Mouse (Mus musculus): ENCODE results near the gene Pcif1. TPM values are rescaled to one million over a fixed set of nuclear protein-coding genes. Genes with fewer than 3 reads are reported as not detected.

Pcif1 gene
- polyA plus RNA-seq, 1 experiment, result 79.7 TPM

GRCm38 (mm10) chr2:164899034-164899433 lies 19.9 kb downstream of the Pcif1 start:
- Histone ChIP-seq H3K36me3 (ENCODE audit: control insufficient read depth, insufficient read depth, low read length) (peaks cover 69% of the 10 kb centered on the region), H3K27ac (ENCODE audit: control insufficient read depth, insufficient read depth, low read length) (no peak overlapping the region), H3K27me3 (ENCODE audit: control insufficient read depth, insufficient read depth, low read length) (no peaks in the 10 kb centered on the region), H3K4me1 (replicated peaks; ENCODE audit: control insufficient read depth, insufficient read depth, low read length) (peaks cover 28% of the 10 kb centered on the region), H3K4me3 (ENCODE audit: control insufficient read depth, insufficient read depth, low read length) (no peak overlapping the region)
- 75% methylated on average over 15 of the region's 15 CpGs for WGBS
- TF ChIP-seq POLR2A (IDR thresholded peaks at IDR 0.05; ENCODE audit: control insufficient read depth, extremely low read depth, insufficient read depth, low read length, poor library complexity) (no peak), CTCF (IDR thresholded peaks at IDR 0.05; ENCODE audit: borderline replicate concordance, control insufficient read depth, extremely low read depth, insufficient read depth, low read length, poor library complexity) (no peak)
- DNase-seq, result no peak

- H3K4me1 ChIP-seq (replicated peaks; ENCODE audit: control insufficient read depth, insufficient read depth, low read length), result peaks cover 28% of the 10 kb centered on the region
- H3K27me3 ChIP-seq (ENCODE audit: control insufficient read depth, insufficient read depth, low read length), result no peaks in the 10 kb centered on the region
- H3K4me3 ChIP-seq (ENCODE audit: control insufficient read depth, insufficient read depth, low read length), result no peak overlapping the region
- H3K27ac ChIP-seq (ENCODE audit: control insufficient read depth, insufficient read depth, low read length), result peak overlapping the region; percentile 52; the same call in 1 of the 2 replicates
- no peak for TF ChIP-seq POLR2A (IDR thresholded peaks at IDR 0.05; ENCODE audit: control insufficient read depth, extremely low read depth, insufficient read depth, low read length, poor library complexity)
- TF ChIP-seq CTCF (IDR thresholded peaks at IDR 0.05; ENCODE audit: borderline replicate concordance, control insufficient read depth, extremely low read depth, insufficient read depth, low read length, poor library complexity), result no peak
- H3K36me3 ChIP-seq (ENCODE audit: control insufficient read depth, insufficient read depth, low read length), result peaks cover 78% of the 10 kb centered on the region
- 10% methylated on average over 16 of the region's 16 CpGs for WGBS
- DNase-seq, result peak; percentile 30
These were observed 20.8 kb downstream of the Pcif1 start for GRCm38 (mm10) chr2:164899723-164900459.

- H3K36me3 ChIP-seq (ENCODE audit: control insufficient read depth, insufficient read depth, low read length), result peaks cover 79% of the 10 kb centered on the region
These were observed 22.3 kb downstream of the Pcif1 start for GRCm38 (mm10) chr2:164901380-164901779.

GRCm38 (mm10) chr2:164903496-164903895 lies 24.4 kb downstream of the Pcif1 start:
- no peaks in the 10 kb centered on the region for H3K27me3 ChIP-seq (ENCODE audit: control insufficient read depth, insufficient read depth, low read length)
- DNase-seq, result no peak
- TF ChIP-seq POLR2A (IDR thresholded peaks at IDR 0.05; ENCODE audit: control insufficient read depth, extremely low read depth, insufficient read depth, low read length, poor library complexity) (no peak), CTCF (IDR thresholded peaks at IDR 0.05; ENCODE audit: borderline replicate concordance, control insufficient read depth, extremely low read depth, insufficient read depth, low read length, poor library complexity) (no peak)
- 90% methylated on average over 1 of the region's 1 CpGs for WGBS
- peaks cover 30% of the 10 kb centered on the region for H3K4me1 ChIP-seq (replicated peaks; ENCODE audit: control insufficient read depth, insufficient read depth, low read length)
- H3K4me3 ChIP-seq (ENCODE audit: control insufficient read depth, insufficient read depth, low read length), result no peak overlapping the region
- H3K27ac ChIP-seq (ENCODE audit: control insufficient read depth, insufficient read depth, low read length), result no peak overlapping the region
- H3K36me3 ChIP-seq (ENCODE audit: control insufficient read depth, insufficient read depth, low read length), result peaks cover 82% of the 10 kb centered on the region

More at GRCm38 (mm10) chr2:164901380-164901779, 22.3 kb downstream of the Pcif1 start:
- DNase-seq, result no peak
- Histone ChIP-seq H3K4me3 (ENCODE audit: control insufficient read depth, insufficient read depth, low read length) (no peak overlapping the region), H3K27ac (ENCODE audit: control insufficient read depth, insufficient read depth, low read length) (no peak overlapping the region), H3K27me3 (ENCODE audit: control insufficient read depth, insufficient read depth, low read length) (no peaks in the 10 kb centered on the region), H3K4me1 (replicated peaks; ENCODE audit: control insufficient read depth, insufficient read depth, low read length) (peaks cover 28% of the 10 kb centered on the region)
- WGBS, result 70% methylated on average over 13 of the region's 13 CpGs
- TF ChIP-seq POLR2A (IDR thresholded peaks at IDR 0.05; ENCODE audit: control insufficient read depth, extremely low read depth, insufficient read depth, low read length, poor library complexity) (no peak), CTCF (IDR thresholded peaks at IDR 0.05; ENCODE audit: borderline replicate concordance, control insufficient read depth, extremely low read depth, insufficient read depth, low read length, poor library complexity) (no peak)

GRCm38 (mm10) chr2:164906071-164906470 lies 27.0 kb downstream of the Pcif1 start:
- H3K36me3 ChIP-seq (ENCODE audit: control insufficient read depth, insufficient read depth, low read length), result peaks cover 68% of the 10 kb centered on the region
- H3K4me1 ChIP-seq (replicated peaks; ENCODE audit: control insufficient read depth, insufficient read depth, low read length), result peaks cover 26% of the 10 kb centered on the region
- TF ChIP-seq CTCF (IDR thresholded peaks at IDR 0.05; ENCODE audit: borderline replicate concordance, control insufficient read depth, extremely low read depth, insufficient read depth, low read length, poor library complexity) (no peak), POLR2A (IDR thresholded peaks at IDR 0.05; ENCODE audit: control insufficient read depth, extremely low read depth, insufficient read depth, low read length, poor library complexity) (no peak)
- H3K27ac ChIP-seq (ENCODE audit: control insufficient read depth, insufficient read depth, low read length), result no peak overlapping the region
- no peak for DNase-seq
- WGBS, result 99% methylated on average over 4 of the region's 4 CpGs
- H3K4me3 ChIP-seq (ENCODE audit: control insufficient read depth, insufficient read depth, low read length), result no peak overlapping the region
- H3K27me3 ChIP-seq (ENCODE audit: control insufficient read depth, insufficient read depth, low read length), result no peaks in the 10 kb centered on the region

DNA sequence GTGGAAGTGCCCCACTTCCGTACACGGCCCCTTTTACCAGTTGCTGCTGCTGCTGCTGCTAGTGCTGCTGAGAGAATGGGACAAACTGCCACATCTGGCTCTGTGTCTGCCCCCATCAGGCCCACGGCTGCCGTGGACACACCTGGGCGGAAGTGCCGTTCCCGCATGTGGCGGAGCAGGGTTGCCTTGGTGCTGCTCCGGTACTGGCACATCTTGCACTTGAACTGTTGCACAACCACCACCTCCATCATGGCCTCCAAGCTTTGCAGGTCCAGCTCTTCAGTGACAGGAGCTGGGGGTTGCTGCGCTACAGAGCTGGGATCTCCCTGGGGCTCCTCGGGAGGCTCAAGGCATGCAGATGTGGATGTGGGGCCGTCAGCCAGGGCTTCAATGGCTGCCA lies 28.4 kb downstream of the Pcif1 start:
- TF ChIP-seq CTCF (IDR thresholded peaks at IDR 0.05; ENCODE audit: borderline replicate concordance, control insufficient read depth, extremely low read depth, insufficient read depth, low read length, poor library complexity) (no peak), POLR2A (IDR thresholded peaks at IDR 0.05; ENCODE audit: control insufficient read depth, extremely low read depth, insufficient read depth, low read length, poor library complexity) (no peak)
- Histone ChIP-seq H3K4me3 (ENCODE audit: control insufficient read depth, insufficient read depth, low read length) (no peak overlapping the region), H3K4me1 (replicated peaks; ENCODE audit: control insufficient read depth, insufficient read depth, low read length) (peaks cover 21% of the 10 kb centered on the region)

More for the DNA sequence above, 28.4 kb downstream of the Pcif1 start:
- H3K27ac ChIP-seq (ENCODE audit: control insufficient read depth, insufficient read depth, low read length), result no peak overlapping the region
- no peaks in the 10 kb centered on the region for H3K27me3 ChIP-seq (ENCODE audit: control insufficient read depth, insufficient read depth, low read length)
- WGBS, result 93% methylated on average over 12 of the region's 12 CpGs
- H3K36me3 ChIP-seq (ENCODE audit: control insufficient read depth, insufficient read depth, low read length), result peaks cover 56% of the 10 kb centered on the region
- DNase-seq, result no peak
